Mouse (Mus musculus) small intestine, adult 2 months (tissue): Measurements from ENCODE around the gene Hoxd10. TPM values are rescaled to one million over a fixed set of nuclear protein-coding genes. Genes with fewer than 3 reads are reported as not detected.

Source experiments
- H3K27ac ChIP-seq: fragments of 200-500 bp; 2 replicates; pipeline ENCODE4 v1.5.1; 2012; ENCODE audit warnings: low read depth, low read length, control low read depth, inconsistent platforms; ENCODE audit not compliant: insufficient read depth
- H3K27me3 ChIP-seq: fragments of 200-500 bp; 2 replicates; pipeline ENCODE4 v1.6.1; 2012; ENCODE audit warnings: mild to moderate bottlenecking, moderate library complexity, low read length, inconsistent platforms; ENCODE audit not compliant: control insufficient read depth, insufficient read depth
- H3K36me3 ChIP-seq: fragments of 200-500 bp; 2 replicates; pipeline ENCODE4 v1.6.1; 2012; ENCODE audit warnings: mild to moderate bottlenecking, low read length, control low read depth, inconsistent platforms; ENCODE audit not compliant: control insufficient read depth, insufficient read depth
- H3K4me1 ChIP-seq: fragments of 200-500 bp; 2 replicates; pipeline ENCODE4 v1.6.1; 2012; ENCODE audit warnings: low read length, inconsistent platforms, mixed read lengths; ENCODE audit not compliant: control insufficient read depth, insufficient read depth, insufficient read length
- H3K4me3 ChIP-seq: fragments of 200-500 bp; 2 replicates; pipeline ENCODE4 v1.5.1; 2012; ENCODE audit warnings: low read depth, mild to moderate bottlenecking, control low read depth, inconsistent platforms, low read length, moderate library complexity
- CTCF ChIP-seq: fragments of 200-500 bp; IDR thresholded peaks from 2 replicates; pipeline ENCODE4 v1.5.1; 2012; ENCODE audit warnings: low read depth, mild to moderate bottlenecking, control low read depth, inconsistent platforms, low read length, moderate library complexity, mixed read lengths; ENCODE audit not compliant: insufficient replicate concordance, insufficient read length; ENCODE audit errors: extremely low read depth
- POLR2A ChIP-seq: fragments of 200-500 bp; IDR thresholded peaks from 2 replicates; pipeline ENCODE4 v1.6.1; 2012; ENCODE audit warnings: low read depth, mild to moderate bottlenecking, control low read depth, inconsistent platforms, low read length, moderate library complexity
- WGBS: fragments of 180-500 bp; shearing (Covaris S2); methylation state at CpG from one replicate; pipeline ENCODE4 v1.1.7; 2018; 5-methylcytosine and 5-hydroxymethylcytosine counted together
- polyA plus RNA-seq: library from polyadenylated mRNA; depleted of rRNA; stranded (reverse); fragments of >200 nt; gene quantifications from 2 replicates; pipeline ENCODE4 v1.2.3, GENCODE M21; 2012

Gene Hoxd10
- polyA plus RNA-seq, 1 experiment = not detected

DNA sequence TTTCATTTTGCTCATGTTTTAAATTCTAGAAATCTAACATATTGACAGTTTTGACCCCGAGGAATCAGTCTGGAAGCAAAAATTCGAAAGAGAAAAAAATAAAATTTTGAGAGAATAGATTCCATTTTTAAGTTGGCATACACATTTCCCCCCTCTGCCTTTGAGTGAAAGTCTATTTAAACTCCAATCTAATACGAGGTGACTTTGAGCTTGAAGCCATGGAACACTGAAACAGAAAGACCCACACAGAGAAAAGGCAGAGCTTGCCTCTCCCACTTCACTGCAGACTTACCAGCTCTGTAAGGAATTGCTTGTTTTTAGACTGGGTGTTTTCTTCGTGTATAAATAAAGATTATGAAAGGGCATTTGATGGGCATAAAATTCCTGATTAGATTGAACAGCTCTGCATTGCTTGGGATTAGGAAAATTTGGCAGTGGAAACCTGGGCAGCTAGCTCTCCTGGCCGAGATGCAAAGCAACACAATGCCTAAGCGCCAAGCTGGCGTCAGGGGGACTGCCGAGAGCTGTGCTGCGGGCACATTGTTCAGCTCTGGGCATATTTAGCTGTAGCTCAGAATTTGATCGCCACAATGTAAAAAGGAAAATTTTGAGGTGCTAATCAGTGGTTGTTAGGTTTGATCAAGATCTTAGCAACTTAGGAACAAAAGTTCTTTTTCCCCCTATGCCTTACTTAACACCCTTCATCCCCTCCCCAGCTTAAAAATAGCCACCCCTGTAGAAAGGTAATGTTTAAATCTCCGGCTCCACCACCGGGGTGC lies 2.7 kb upstream of the Hoxd10 start:
- Histone ChIP-seq H3K27me3 (peaks cover 70% of the 10 kb centered on the region), H3K36me3 (no peaks in the 10 kb centered on the region), H3K4me1 (no peaks in the 10 kb centered on the region; the same call in 1 of the 2 replicates), H3K27ac (no peak overlapping the region), H3K4me3 (no peak overlapping the region)
- WGBS = 9% methylated on average over 12 of the region's 12 CpGs
- TF ChIP-seq POLR2A (no peak), CTCF (no peak)

GRCm38 (mm10) chr2:74689574-74690337 lies 2.0 kb upstream of the Hoxd10 start:
- H3K4me1 ChIP-seq = no peaks in the 10 kb centered on the region; the same call in 1 of the 2 replicates
- no peak overlapping the region for H3K27ac ChIP-seq
- WGBS = 5% methylated on average over 24 of the region's 24 CpGs
- H3K4me3 ChIP-seq = no peak overlapping the region
- no peaks in the 10 kb centered on the region for H3K36me3 ChIP-seq
- H3K27me3 ChIP-seq = peaks cover 67% of the 10 kb centered on the region
- TF ChIP-seq CTCF (no peak), POLR2A (no peak)

GRCm38 (mm10) chr2:74690338-74690716 lies 1.4 kb upstream of the Hoxd10 start:
- TF ChIP-seq POLR2A (no peak), CTCF (no peak)
- Histone ChIP-seq H3K4me3 (no peak overlapping the region), H3K36me3 (no peaks in the 10 kb centered on the region), H3K4me1 (no peaks in the 10 kb centered on the region; the same call in 1 of the 2 replicates), H3K27me3 (peaks cover 73% of the 10 kb centered on the region), H3K27ac (no peak overlapping the region)
- WGBS = 16% methylated on average over 8 of the region's 8 CpGs

GRCm38 (mm10) chr2:74691995-74692807 lies 477 bp downstream of the Hoxd10 start:
- H3K4me1 ChIP-seq = no peaks in the 10 kb centered on the region; the same call in 1 of the 2 replicates
- H3K36me3 ChIP-seq = no peaks in the 10 kb centered on the region
- WGBS = 7% methylated on average over 35 of the region's 35 CpGs
- H3K27ac ChIP-seq = no peak overlapping the region
- peaks cover 85% of the 10 kb centered on the region for H3K27me3 ChIP-seq
- no peak overlapping the region for H3K4me3 ChIP-seq
- TF ChIP-seq CTCF (no peak), POLR2A (no peak)

DNA sequence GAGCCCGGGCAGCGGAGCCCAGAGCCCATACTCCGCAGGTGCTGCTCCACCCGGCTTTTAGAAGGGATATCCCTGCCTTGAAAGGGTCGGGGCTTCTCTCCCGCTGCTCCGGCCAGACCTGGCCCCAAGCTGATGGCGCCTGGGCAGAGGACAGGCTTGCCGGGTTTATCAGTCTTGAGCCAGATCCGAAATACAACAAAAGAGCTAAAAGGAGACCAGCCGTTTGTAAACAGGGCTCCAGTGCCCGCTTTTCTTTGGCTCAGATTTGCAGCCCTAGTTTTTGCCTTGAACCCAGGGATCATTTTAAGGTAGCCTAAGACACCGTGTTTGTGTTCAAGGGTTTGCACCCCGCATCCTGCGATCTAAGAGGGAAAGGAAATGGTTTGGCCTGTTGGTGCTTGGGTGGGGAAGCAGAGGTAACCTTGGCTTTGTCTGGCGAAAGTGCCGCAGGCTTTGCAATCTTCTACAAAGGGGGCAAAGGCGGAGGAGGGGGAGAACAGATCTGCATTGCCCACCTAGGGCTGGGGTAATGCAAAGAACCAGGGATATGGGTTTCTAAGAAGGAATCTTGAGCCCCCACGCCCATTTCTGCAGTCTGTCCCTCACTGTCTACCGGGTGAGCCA lies 1.2 kb downstream of the Hoxd10 start:
- Histone ChIP-seq H3K27ac (no peak overlapping the region), H3K4me3 (no peak overlapping the region), H3K36me3 (no peaks in the 10 kb centered on the region), H3K4me1 (peaks cover 2% of the 10 kb centered on the region), H3K27me3 (peaks cover 85% of the 10 kb centered on the region)
- 4% methylated on average over 20 of the region's 20 CpGs for WGBS
- no peak for TF ChIP-seq POLR2A
- TF ChIP-seq CTCF = no peak

GRCm38 (mm10) chr2:74693432-74693827 lies 1.7 kb downstream of the Hoxd10 start:
- H3K27me3 ChIP-seq = peaks cover 86% of the 10 kb centered on the region
- peaks cover 5% of the 10 kb centered on the region for H3K4me1 ChIP-seq
- TF ChIP-seq CTCF (no peak), POLR2A (no peak)
- no peak overlapping the region for H3K27ac ChIP-seq
- no peaks in the 10 kb centered on the region for H3K36me3 ChIP-seq
- 16% methylated on average over 4 of the region's 4 CpGs for WGBS
- no peak overlapping the region for H3K4me3 ChIP-seq
